Mouse (Mus musculus) liver, adult 2 months (tissue): ENCODE measurements around the gene Cmtr2.

Experiments
- CTCF ChIP-seq: fragments of 200-500 bp; IDR thresholded peaks from 2 replicates; pipeline ENCODE4 v1.5.1; 2011; ENCODE audit warnings: low read depth, low read length, control low read depth
- POLR2A ChIP-seq: fragments of 200-500 bp; IDR thresholded peaks from 2 replicates; pipeline ENCODE4 v1.6.1; 2011; ENCODE audit warnings: low read length, control low read depth; ENCODE audit not compliant: insufficient read depth; ENCODE audit errors: extremely low read depth

DNA sequence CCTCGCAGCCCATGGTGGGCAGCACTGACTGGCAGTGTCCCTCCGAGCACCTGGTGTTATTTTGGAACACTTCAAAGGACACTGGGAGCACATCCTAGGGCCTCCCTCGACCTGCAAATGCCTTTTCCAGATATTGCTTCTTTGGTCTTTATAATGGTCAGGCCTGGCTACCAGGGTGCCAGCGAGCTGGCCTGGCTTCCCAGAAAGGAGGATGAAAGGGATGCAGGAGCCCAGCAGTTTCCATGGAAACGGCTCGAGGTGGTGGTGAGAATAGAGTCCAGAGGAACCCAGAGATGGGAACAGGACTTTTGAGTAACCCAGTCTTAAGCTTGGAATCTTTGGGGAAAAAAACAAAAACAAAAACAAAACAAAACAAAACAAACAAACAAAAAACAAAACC is 43.3 kb upstream of the Cmtr2 start:
- TF ChIP-seq POLR2A: no peak
- no peak for TF ChIP-seq CTCF
